Mouse (Mus musculus) brain, embryonic 14.5 days (tissue): ENCODE measurements at regions not wholly inside any gene's neighbourhood (a gene's known extent, or its start where the extent isn't known, plus 50 kb on each side); places are given as distances from the start of the nearest gene placed in this dataset.
A peak's percentile ranks its signal among the peaks of the same experiment; 100 is the strongest.

ENCODE experiments used
- DNase-seq: peaks from one replicate; pipeline ENCODE4 v3.0.0-alpha.2; 2011; ENCODE audit warnings: low read depth
- CTCF ChIP-seq: fragments of 200-500 bp; IDR thresholded peaks from 2 replicates; pipeline ENCODE4 v1.5.1; 2012; ENCODE audit warnings: inconsistent platforms, mild to moderate bottlenecking, moderate library complexity, borderline replicate concordance; ENCODE audit not compliant: insufficient read depth, insufficient read length; ENCODE audit errors: extremely low read depth
- POLR2A ChIP-seq: fragments of 200-500 bp; IDR thresholded peaks from 2 replicates; pipeline ENCODE4 v1.6.1; 2012; ENCODE audit warnings: mild to moderate bottlenecking, inconsistent platforms, borderline replicate concordance; ENCODE audit not compliant: poor library complexity, insufficient read depth, insufficient read length, severe bottlenecking; ENCODE audit errors: extremely low read depth

- peak; percentile 75 for DNase-seq
- TF ChIP-seq CTCF (peak; percentile 47; the same call in 1 of the 2 replicates), POLR2A (no peak)
Measured at GRCm38 (mm10) chr11:82612026-82612425, 152.1 kb downstream of the Cct6b start.

- TF ChIP-seq CTCF: no peak
- TF ChIP-seq POLR2A: no peak
- DNase-seq: peak; percentile 66
Measured at GRCm38 (mm10) chr11:82608963-82609362, 155.2 kb downstream of the Cct6b start.

- TF ChIP-seq POLR2A (no peak), CTCF (no peak)
- no peak for DNase-seq
Measured at GRCm38 (mm10) chr11:82607661-82608060, 156.5 kb downstream of the Cct6b start.

GRCm38 (mm10) chr11:82604251-82604835 lies 159.8 kb downstream of the Cct6b start:
- DNase-seq: no peak
- no peak for TF ChIP-seq POLR2A
- no peak for TF ChIP-seq CTCF

GRCm38 (mm10) chr11:82602818-82603217 lies 161.3 kb downstream of the Cct6b start:
- DNase-seq: peak; percentile 77
- TF ChIP-seq POLR2A (no peak), CTCF (no peak)

GRCm38 (mm10) chr11:82602250-82602649 lies 161.9 kb downstream of the Cct6b start:
- no peak for TF ChIP-seq CTCF
- TF ChIP-seq POLR2A: no peak
- DNase-seq: peak; percentile 65

- no peak for DNase-seq
- TF ChIP-seq POLR2A (no peak), CTCF (no peak)
Measured at GRCm38 (mm10) chr11:82600151-82600550, 164.0 kb downstream of the Cct6b start.

- DNase-seq: peak; percentile 53
- TF ChIP-seq CTCF (no peak), POLR2A (no peak)
Measured at GRCm38 (mm10) chr11:82597757-82598156, 166.4 kb downstream of the Cct6b start.

GRCm38 (mm10) chr11:82596801-82597200 lies 167.3 kb downstream of the Cct6b start:
- TF ChIP-seq POLR2A (no peak), CTCF (no peak)
- DNase-seq: no peak

- no peak for DNase-seq
- TF ChIP-seq POLR2A: no peak
- TF ChIP-seq CTCF: no peak
Measured at GRCm38 (mm10) chr11:82589761-82590160, 174.4 kb downstream of the Cct6b start.

GRCm38 (mm10) chr11:82588744-82589143 lies 175.4 kb downstream of the Cct6b start:
- TF ChIP-seq CTCF (no peak), POLR2A (no peak)
- no peak for DNase-seq

GRCm38 (mm10) chr11:82579841-82580415 lies 184.2 kb downstream of the Cct6b start:
- TF ChIP-seq CTCF: no peak
- TF ChIP-seq POLR2A: no peak
- DNase-seq: peak; percentile 92

GRCm38 (mm10) chr11:82576019-82576418 lies 187.3 kb downstream of the Tmem132e start:
- DNase-seq: no peak
- no peak for TF ChIP-seq CTCF
- no peak for TF ChIP-seq POLR2A

- no peak for TF ChIP-seq POLR2A
- no peak for TF ChIP-seq CTCF
- no peak for DNase-seq
Measured at GRCm38 (mm10) chr11:82573126-82573525, 184.4 kb downstream of the Tmem132e start.
